Mouse (Mus musculus): ENCODE data around the gene Vps37b.

The Vps37b gene

GRCm38 (mm10) chr5:123978131-123978530, 53.9 kb downstream of the Vps37b start:
- DNase-seq (ENCODE audit: low read depth), result no peak

- no peak for DNase-seq (ENCODE audit: low read depth)
Measured at GRCm38 (mm10) chr5:123977231-123977630, 54.8 kb downstream of the Vps37b start.

- no peak for DNase-seq (ENCODE audit: low read depth)
Measured at GRCm38 (mm10) chr5:123975668-123976180, 56.3 kb downstream of the Vps37b start.

- no peak for DNase-seq (ENCODE audit: low read depth)
Measured at GRCm38 (mm10) chr5:123974616-123975111, 57.4 kb downstream of the Vps37b start.

GRCm38 (mm10) chr5:123974179-123974485, 57.9 kb downstream of the Vps37b start:
- no peak for DNase-seq (ENCODE audit: low read depth)

GRCm38 (mm10) chr5:123973299-123974178, 58.5 kb downstream of the Vps37b start, which contains the start of gene Hip1r:
Gene Hip1r, plus strand, starts transcription at chr5:123973628.
- DNase-seq (ENCODE audit: low read depth), result peak; percentile 60

GRCm38 (mm10) chr5:123972453-123972852, 59.6 kb downstream of the Vps37b start:
- DNase-seq (ENCODE audit: low read depth), result no peak

- no peak for DNase-seq (ENCODE audit: low read depth)
Measured at GRCm38 (mm10) chr5:123970576-123970975, 61.5 kb downstream of the Vps37b start.

- no peak for DNase-seq (ENCODE audit: low read depth)
Measured at GRCm38 (mm10) chr5:123969216-123969615, 62.9 kb downstream of the Vps37b start.

GRCm38 (mm10) chr5:123968468-123968867, 63.6 kb downstream of the Vps37b start:
- DNase-seq (ENCODE audit: low read depth), result no peak

GRCm38 (mm10) chr5:123966759-123967158, 65.3 kb downstream of the Vps37b start:
- no peak for DNase-seq (ENCODE audit: low read depth)

- no peak for DNase-seq (ENCODE audit: low read depth)
Measured at GRCm38 (mm10) chr5:123964208-123964607, 67.9 kb downstream of the Vps37b start.

GRCm38 (mm10) chr5:123961046-123961445, 71.0 kb downstream of the Vps37b start:
- DNase-seq (ENCODE audit: low read depth), result no peak

GRCm38 (mm10) chr5:123960129-123960528, 71.9 kb downstream of the Vps37b start:
- DNase-seq (ENCODE audit: low read depth), result no peak

- DNase-seq (ENCODE audit: low read depth), result no peak
Measured at GRCm38 (mm10) chr5:123959018-123959417, 73.1 kb downstream of the Vps37b start.

GRCm38 (mm10) chr5:123957213-123957612, 74.9 kb downstream of the Vps37b start:
- DNase-seq (ENCODE audit: low read depth), result no peak

Data from c-Kit-positive CD71-negative TER-119-negative erythroid progenitor cells, embryonic 14.5 days (primary cell).